Mouse (Mus musculus): Measurements from ENCODE around the gene Pea15a. TPM values are rescaled to one million over a fixed set of nuclear protein-coding genes. Genes with fewer than 3 reads are reported as not detected.

Pea15a gene
- polyA plus RNA-seq (2014; fragmentation: Illumina TruSeq; extraction: RNeasy Lipid Tissue Mini Kit (QIAGEN cat#74804); ENCODE audit: low read depth, low replicate concordance), result 19.4 TPM

DNA sequence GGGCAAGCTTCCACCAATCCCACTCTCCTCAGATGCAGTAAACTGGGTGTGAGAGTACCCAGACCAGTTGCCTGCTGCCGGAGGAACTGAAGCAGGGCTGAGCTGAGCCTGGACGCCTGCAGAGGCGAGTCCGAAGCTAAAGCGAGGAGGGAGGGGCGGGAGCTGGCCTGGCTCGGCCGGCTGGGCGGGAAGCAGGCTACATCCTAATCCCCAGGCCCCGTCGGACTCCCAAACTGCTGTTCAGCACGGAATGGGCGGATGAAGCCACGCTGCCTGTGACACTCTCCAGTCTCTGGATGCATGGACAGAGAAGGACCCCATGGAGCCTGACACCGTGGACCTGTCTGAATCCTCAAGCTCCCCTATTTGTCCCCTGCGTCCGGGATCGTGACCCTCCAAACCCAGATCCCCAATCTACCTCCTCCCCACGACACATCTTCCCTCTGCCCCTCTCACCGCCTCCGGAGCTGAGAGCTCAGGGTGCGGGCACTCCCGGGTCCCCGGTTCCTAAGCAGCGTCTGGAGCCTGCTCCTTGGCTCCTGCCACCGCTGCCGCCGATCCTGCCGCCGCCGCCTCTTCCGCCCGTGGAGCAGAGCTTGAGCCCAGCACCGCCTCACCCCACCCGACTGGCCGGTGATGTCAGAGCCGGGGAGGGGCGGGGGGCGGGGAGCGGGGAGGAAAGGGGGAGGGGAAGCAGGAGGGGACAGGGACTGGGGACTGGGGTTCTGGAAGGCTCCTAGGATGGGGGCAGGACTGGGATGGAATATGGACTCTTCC lies at the start of gene Pea15a:
Gene Pea15a, minus strand, starts transcription at position 664 of the 777 bp plus-strand sequence.

GRCm38 (mm10) chr1:172219451-172220406 lies 13.1 kb upstream of the Pea15a start, which contains the start of gene Casq1:
TSS of gene Casq1 (minus strand) at chr1:172219868.

GRCm38 (mm10) chr1:172147835-172148278 lies 58.7 kb downstream of the Pea15a start, which contains the start of gene Dcaf8:
TSS of gene Dcaf8 (plus strand) at chr1:172148084.

Other genes starting within 250 kb of the Pea15a start
- 0.35 TPM for gene Vangl2, start 178.4 kb downstream of the Pea15a start, polyA plus RNA-seq (2014; fragmentation: Illumina TruSeq; extraction: RNeasy Lipid Tissue Mini Kit (QIAGEN cat#74804); ENCODE audit: low read depth, low replicate concordance)
- not detected for gene Nhlh1, start 149.2 kb downstream of the Pea15a start, polyA plus RNA-seq (2014; fragmentation: Illumina TruSeq; extraction: RNeasy Lipid Tissue Mini Kit (QIAGEN cat#74804); ENCODE audit: low read depth, low replicate concordance)
- gene Copa, start 124.3 kb downstream of the Pea15a start, polyA plus RNA-seq (2014; fragmentation: Illumina TruSeq; extraction: RNeasy Lipid Tissue Mini Kit (QIAGEN cat#74804); ENCODE audit: low read depth, low replicate concordance), result 78.8 TPM
- gene Ncstn, start 124.0 kb downstream of the Pea15a start, polyA plus RNA-seq (2014; fragmentation: Illumina TruSeq; extraction: RNeasy Lipid Tissue Mini Kit (QIAGEN cat#74804); ENCODE audit: low read depth, low replicate concordance), result 17.9 TPM
- gene Pex19, start 80.0 kb downstream of the Pea15a start, polyA plus RNA-seq (2014; fragmentation: Illumina TruSeq; extraction: RNeasy Lipid Tissue Mini Kit (QIAGEN cat#74804); ENCODE audit: low read depth, low replicate concordance), result 19.4 TPM
- 73.1 TPM for gene Dcaf8, start 58.7 kb downstream of the Pea15a start, polyA plus RNA-seq (2014; fragmentation: Illumina TruSeq; extraction: RNeasy Lipid Tissue Mini Kit (QIAGEN cat#74804); ENCODE audit: low read depth, low replicate concordance)
- 4.4 TPM for gene Casq1, start 13.1 kb upstream of the Pea15a start, polyA plus RNA-seq (2014; fragmentation: Illumina TruSeq; extraction: RNeasy Lipid Tissue Mini Kit (QIAGEN cat#74804); ENCODE audit: low read depth, low replicate concordance)
- gene Atp1a4, start 51.6 kb upstream of the Pea15a start, polyA plus RNA-seq (2014; fragmentation: Illumina TruSeq; extraction: RNeasy Lipid Tissue Mini Kit (QIAGEN cat#74804); ENCODE audit: low read depth, low replicate concordance), result 286 TPM
- 0.74 TPM for gene Igsf8, start 54.8 kb upstream of the Pea15a start, polyA plus RNA-seq (2014; fragmentation: Illumina TruSeq; extraction: RNeasy Lipid Tissue Mini Kit (QIAGEN cat#74804); ENCODE audit: low read depth, low replicate concordance)
- 9.5 TPM for gene Atp1a2, start 91.3 kb upstream of the Pea15a start, polyA plus RNA-seq (2014; fragmentation: Illumina TruSeq; extraction: RNeasy Lipid Tissue Mini Kit (QIAGEN cat#74804); ENCODE audit: low read depth, low replicate concordance)
- 8.4 TPM for gene Kcnj9, start 122.5 kb upstream of the Pea15a start, polyA plus RNA-seq (2014; fragmentation: Illumina TruSeq; extraction: RNeasy Lipid Tissue Mini Kit (QIAGEN cat#74804); ENCODE audit: low read depth, low replicate concordance)
- gene Kcnj10, start 134.4 kb upstream of the Pea15a start, polyA plus RNA-seq (2014; fragmentation: Illumina TruSeq; extraction: RNeasy Lipid Tissue Mini Kit (QIAGEN cat#74804); ENCODE audit: low read depth, low replicate concordance), result 0.10 TPM
- gene Pigm, start 169.7 kb upstream of the Pea15a start, polyA plus RNA-seq (2014; fragmentation: Illumina TruSeq; extraction: RNeasy Lipid Tissue Mini Kit (QIAGEN cat#74804); ENCODE audit: low read depth, low replicate concordance), result 6.7 TPM

Measured in testis, adult 10 weeks (tissue).